Mouse (Mus musculus): ENCODE data around the gene Scap. TPM values are rescaled to one million over a fixed set of nuclear protein-coding genes. Genes with fewer than 3 reads are reported as not detected.

The Scap gene
- polyA plus RNA-seq (2014; fragmentation: Nextera tagmentation; extraction: Ambion mirVana), result 40.2 and 42.8 TPM in 2 replicates

- WGBS, result under 1% methylated on average over 72 of the region's 78 CpGs
- Histone ChIP-seq H3K9ac (ENCODE audit: low read length) (peak within 1 kb of the TSS; percentile 83), H3K4me1 (replicated peaks; ENCODE audit: control insufficient read depth, insufficient read depth, low read length) (peaks cover 3% of the 10 kb centered on the region; the same call in 1 of the 2 replicates), H3K4me2 (ENCODE audit: low read depth, low read length, severe bottlenecking) (peak within 1 kb of the TSS; percentile 85), H3K4me3 (ENCODE audit: low read depth, low read length) (peak within 1 kb of the TSS; percentile 89), H3K9me3 (ENCODE audit: control insufficient read depth, low read length) (no peaks in the 10 kb centered on the region), H3K27ac (ENCODE audit: low read depth, low read length) (0 out of 2 replicates have a peak within 1 kb of the TSS, but pooled peaks have one; percentile 6), H3K36me3 (ENCODE audit: control insufficient read depth, insufficient read depth, low read length) (no peaks in the 10 kb centered on the region), H3K27me3 (ENCODE audit: control insufficient read depth, insufficient read depth, low read length) (no peaks in the 10 kb centered on the region)
- ATAC-seq (replicated peaks; ENCODE audit: low FRiP score) (peak; percentile 92), DNase-seq (ENCODE audit: low spot score) (peak; percentile 99)
Observed at GRCm38 (mm10) chr9:110333135-110333895, at the start of gene Scap. Gene Scap (plus strand): TSS chr9:110333288.

- Histone ChIP-seq H3K9me3 (ENCODE audit: control insufficient read depth, low read length) (no peaks in the 10 kb centered on the region), H3K27ac (ENCODE audit: low read depth, low read length) (no peak overlapping the region), H3K4me2 (ENCODE audit: low read depth, low read length, severe bottlenecking) (no peak overlapping the region), H3K36me3 (ENCODE audit: control insufficient read depth, insufficient read depth, low read length) (no peaks in the 10 kb centered on the region), H3K9ac (ENCODE audit: low read length) (no peak overlapping the region), H3K4me3 (ENCODE audit: low read depth, low read length) (no peak overlapping the region), H3K27me3 (ENCODE audit: control insufficient read depth, insufficient read depth, low read length) (no peaks in the 10 kb centered on the region), H3K4me1 (replicated peaks; ENCODE audit: control insufficient read depth, insufficient read depth, low read length) (0 out of 2 replicates have a peak, but pooled peaks cover 2% of the 10 kb centered on the region)
- 91% methylated on average over 8 of the region's 10 CpGs for WGBS
- ATAC-seq (replicated peaks; ENCODE audit: low FRiP score) (no peak), DNase-seq (ENCODE audit: low spot score) (no peak)
Observed at GRCm38 (mm10) chr9:110284075-110284697, 48.9 kb upstream of the Scap start.

- H3K4me1 ChIP-seq (replicated peaks; ENCODE audit: control insufficient read depth, insufficient read depth, low read length), result 0 out of 2 replicates have a peak, but pooled peaks cover 2% of the 10 kb centered on the region
- no peak overlapping the region for H3K4me2 ChIP-seq (ENCODE audit: low read depth, low read length, severe bottlenecking)
- H3K9ac ChIP-seq (ENCODE audit: low read length), result no peak overlapping the region
- ATAC-seq (replicated peaks; ENCODE audit: low FRiP score), result no peak
- no peaks in the 10 kb centered on the region for H3K9me3 ChIP-seq (ENCODE audit: control insufficient read depth, low read length)
- DNase-seq (ENCODE audit: low spot score), result no peak
- no peak overlapping the region for H3K27ac ChIP-seq (ENCODE audit: low read depth, low read length)
- H3K27me3 ChIP-seq (ENCODE audit: control insufficient read depth, insufficient read depth, low read length), result no peaks in the 10 kb centered on the region
- H3K4me3 ChIP-seq (ENCODE audit: low read depth, low read length), result no peak overlapping the region
- no peaks in the 10 kb centered on the region for H3K36me3 ChIP-seq (ENCODE audit: control insufficient read depth, insufficient read depth, low read length)
- 39% methylated on average over 7 of the region's 7 CpGs for WGBS
Observed at GRCm38 (mm10) chr9:110287321-110287924, 45.7 kb upstream of the Scap start.

- Histone ChIP-seq H3K4me2 (ENCODE audit: low read depth, low read length, severe bottlenecking) (no peak overlapping the region), H3K36me3 (ENCODE audit: control insufficient read depth, insufficient read depth, low read length) (no peaks in the 10 kb centered on the region), H3K9ac (ENCODE audit: low read length) (no peak overlapping the region), H3K27ac (ENCODE audit: low read depth, low read length) (no peak overlapping the region), H3K9me3 (ENCODE audit: control insufficient read depth, low read length) (no peaks in the 10 kb centered on the region), H3K4me3 (ENCODE audit: low read depth, low read length) (no peak overlapping the region), H3K27me3 (ENCODE audit: control insufficient read depth, insufficient read depth, low read length) (no peaks in the 10 kb centered on the region), H3K4me1 (replicated peaks; ENCODE audit: control insufficient read depth, insufficient read depth, low read length) (peaks cover 4% of the 10 kb centered on the region; the same call in 1 of the 2 replicates)
- 52% methylated on average over 12 of the region's 12 CpGs for WGBS
- ATAC-seq (replicated peaks; ENCODE audit: low FRiP score) (no peak), DNase-seq (ENCODE audit: low spot score) (no peak)
Observed at GRCm38 (mm10) chr9:110293254-110293718, 39.8 kb upstream of the Scap start.

- no peaks in the 10 kb centered on the region for H3K36me3 ChIP-seq (ENCODE audit: control insufficient read depth, insufficient read depth, low read length)
- no peak overlapping the region for H3K9ac ChIP-seq (ENCODE audit: low read length)
- H3K4me3 ChIP-seq (ENCODE audit: low read depth, low read length), result no peak overlapping the region
- H3K4me1 ChIP-seq (replicated peaks; ENCODE audit: control insufficient read depth, insufficient read depth, low read length), result peaks cover 4% of the 10 kb centered on the region; the same call in 1 of the 2 replicates
- no peaks in the 10 kb centered on the region for H3K9me3 ChIP-seq (ENCODE audit: control insufficient read depth, low read length)
- no peak overlapping the region for H3K27ac ChIP-seq (ENCODE audit: low read depth, low read length)
- no peak overlapping the region for H3K4me2 ChIP-seq (ENCODE audit: low read depth, low read length, severe bottlenecking)
- WGBS, result 88% methylated on average over 13 of the region's 13 CpGs
- H3K27me3 ChIP-seq (ENCODE audit: control insufficient read depth, insufficient read depth, low read length), result no peaks in the 10 kb centered on the region
- DNase-seq (ENCODE audit: low spot score), result no peak
- ATAC-seq (replicated peaks; ENCODE audit: low FRiP score), result no peak
Observed at GRCm38 (mm10) chr9:110293873-110294415, 39.1 kb upstream of the Scap start.

GRCm38 (mm10) chr9:110294786-110295185 lies 38.3 kb upstream of the Scap start:
- Histone ChIP-seq H3K27ac (ENCODE audit: low read depth, low read length) (no peak overlapping the region), H3K4me2 (ENCODE audit: low read depth, low read length, severe bottlenecking) (no peak overlapping the region), H3K9ac (ENCODE audit: low read length) (no peak overlapping the region), H3K4me3 (ENCODE audit: low read depth, low read length) (no peak overlapping the region), H3K27me3 (ENCODE audit: control insufficient read depth, insufficient read depth, low read length) (no peaks in the 10 kb centered on the region), H3K9me3 (ENCODE audit: control insufficient read depth, low read length) (no peaks in the 10 kb centered on the region), H3K4me1 (replicated peaks; ENCODE audit: control insufficient read depth, insufficient read depth, low read length) (peaks cover 4% of the 10 kb centered on the region; the same call in 1 of the 2 replicates), H3K36me3 (ENCODE audit: control insufficient read depth, insufficient read depth, low read length) (no peaks in the 10 kb centered on the region)
- WGBS, result 52% methylated on average over 3 of the region's 3 CpGs
- no peak for ATAC-seq (replicated peaks; ENCODE audit: low FRiP score)
- DNase-seq (ENCODE audit: low spot score), result no peak

- H3K4me1 ChIP-seq (replicated peaks; ENCODE audit: control insufficient read depth, insufficient read depth, low read length), result peaks cover 4% of the 10 kb centered on the region; the same call in 1 of the 2 replicates
- H3K4me2 ChIP-seq (ENCODE audit: low read depth, low read length, severe bottlenecking), result no peak overlapping the region
- DNase-seq (ENCODE audit: low spot score), result peak; percentile 91
- WGBS, result 6% methylated on average over 5 of the region's 5 CpGs
- no peak overlapping the region for H3K9ac ChIP-seq (ENCODE audit: low read length)
- no peak overlapping the region for H3K4me3 ChIP-seq (ENCODE audit: low read depth, low read length)
- ATAC-seq (replicated peaks; ENCODE audit: low FRiP score), result peak; percentile 68
- H3K27me3 ChIP-seq (ENCODE audit: control insufficient read depth, insufficient read depth, low read length), result no peaks in the 10 kb centered on the region
- H3K36me3 ChIP-seq (ENCODE audit: control insufficient read depth, insufficient read depth, low read length), result no peaks in the 10 kb centered on the region
- H3K9me3 ChIP-seq (ENCODE audit: control insufficient read depth, low read length), result no peaks in the 10 kb centered on the region
- no peak overlapping the region for H3K27ac ChIP-seq (ENCODE audit: low read depth, low read length)
Observed at GRCm38 (mm10) chr9:110296867-110297627, 36.0 kb upstream of the Scap start.

GRCm38 (mm10) chr9:110304516-110304915 lies 28.6 kb upstream of the Scap start:
- peak overlapping the region; percentile 56 for H3K9ac ChIP-seq (ENCODE audit: low read length)
- no peaks in the 10 kb centered on the region for H3K9me3 ChIP-seq (ENCODE audit: control insufficient read depth, low read length)
- H3K36me3 ChIP-seq (ENCODE audit: control insufficient read depth, insufficient read depth, low read length), result no peaks in the 10 kb centered on the region
- peak overlapping the region; percentile 89 for H3K27ac ChIP-seq (ENCODE audit: low read depth, low read length)
- DNase-seq (ENCODE audit: low spot score) (peak; percentile 71), ATAC-seq (replicated peaks; ENCODE audit: low FRiP score) (peak; percentile 51)
- H3K4me2 ChIP-seq (ENCODE audit: low read depth, low read length, severe bottlenecking), result peak overlapping the region; percentile 70
- 6% methylated on average over 4 of the region's 4 CpGs for WGBS
- H3K27me3 ChIP-seq (ENCODE audit: control insufficient read depth, insufficient read depth, low read length), result no peaks in the 10 kb centered on the region
- H3K4me1 ChIP-seq (replicated peaks; ENCODE audit: control insufficient read depth, insufficient read depth, low read length), result no peaks in the 10 kb centered on the region; the same call in 1 of the 2 replicates
- peak overlapping the region; percentile 53 for H3K4me3 ChIP-seq (ENCODE audit: low read depth, low read length)

All from forebrain, embryonic 11.5 days (tissue).